Mouse (Mus musculus): ENCODE results near the gene Lats1.
"Not testable (repeated sequence)": the region's sequence is repeated elsewhere in the genome, so short reads cannot be mapped to it uniquely, and the experiment has no call there.

Gene Lats1

GRCm38 (mm10) chr10:7726501-7726812 lies 45.4 kb downstream of the Lats1 start:
- DNase-seq (ENCODE audit: low spot score in 2 of 2): no peak

- DNase-seq (ENCODE audit: low spot score in 2 of 2): no peak
These were observed 46.0 kb downstream of the Lats1 start for GRCm38 (mm10) chr10:7727011-7727410.

GRCm38 (mm10) chr10:7731582-7731981 lies 50.6 kb downstream of the Lats1 start:
- no peak for DNase-seq (ENCODE audit: low spot score in 2 of 2)

- DNase-seq (ENCODE audit: low spot score in 2 of 2): no peak
These were observed 56.1 kb downstream of the Lats1 start for GRCm38 (mm10) chr10:7737122-7737521.

GRCm38 (mm10) chr10:7737914-7738313 lies 56.9 kb downstream of the Lats1 start:
- no peak for DNase-seq (ENCODE audit: low spot score in 2 of 2)

- not testable (repeated sequence) for DNase-seq (ENCODE audit: low spot score in 2 of 2)
These were observed 64.5 kb downstream of the Lats1 start for GRCm38 (mm10) chr10:7745528-7745927.

GRCm38 (mm10) chr10:7748752-7749151 lies 67.7 kb downstream of the Lats1 start:
- DNase-seq (ENCODE audit: low spot score in 2 of 2): no peak

GRCm38 (mm10) chr10:7757544-7757943 lies 76.5 kb downstream of the Lats1 start:
- DNase-seq (ENCODE audit: low spot score in 2 of 2): no peak

Measured in frontal cortex, postnatal 36 days (tissue).